Mouse (Mus musculus) erythroblast, embryonic 14.5 days (primary cell): ENCODE results near the gene Ccdc162.

Experiments used
- GATA1 ChIP-seq: IDR thresholded peaks from 2 replicates; pipeline ENCODE4 v1.6.1; 2012; ENCODE audit warnings: low read length, inconsistent platforms, mixed read lengths
- TAL1 ChIP-seq: IDR thresholded peaks from 3 replicates; pipeline ENCODE4 v1.6.1; 2012; ENCODE audit warnings: low read length, inconsistent platforms, mixed read lengths

DNA sequence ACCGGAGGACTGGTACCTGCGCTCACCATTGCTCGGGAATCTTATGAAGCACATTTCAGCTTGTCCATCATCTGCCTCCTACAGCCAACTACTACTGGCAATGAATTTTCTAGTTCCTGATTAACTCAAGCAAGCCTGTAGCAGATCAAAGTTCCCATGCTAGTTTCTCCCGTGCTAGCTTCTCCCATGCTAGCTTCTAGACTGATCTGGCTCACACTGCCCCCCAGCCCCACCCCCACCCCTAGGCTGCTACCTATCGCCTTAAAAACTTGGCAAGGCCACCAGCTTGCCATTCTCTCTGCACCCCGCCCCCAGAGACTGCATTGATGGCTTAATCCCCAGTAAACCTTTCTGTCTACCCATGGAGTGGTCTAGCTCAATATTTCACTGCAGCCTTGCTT is 39.8 kb downstream of the Ccdc162 start:
- no peak for TF ChIP-seq TAL1
- no peak for TF ChIP-seq GATA1
